Mouse (Mus musculus) CH12.LX (cell line): ENCODE results near the gene Hoxb1. TPM values are rescaled to one million over a fixed set of nuclear protein-coding genes. Genes with fewer than 3 reads are reported as not detected.

Experiments used
- DNase-seq: peaks from one replicate; pipeline ENCODE4 v3.0.0-alpha.2; 2013; ENCODE audit errors: extremely low read depth
- H3K27ac ChIP-seq: 2 replicates; pipeline ENCODE4 v1.5.1; 2012; ENCODE audit warnings: low read depth, mild to moderate bottlenecking, control low read depth, moderate library complexity; ENCODE audit not compliant: insufficient read depth
- H3K27me3 ChIP-seq: replicated peaks from 2 replicates; pipeline ENCODE3; 2012; ENCODE audit warnings: inconsistent platforms
- H3K36me3 ChIP-seq, 2 experiments: replicated peaks in 1 of 2; 2 replicates each; pipeline versions ENCODE3 to v1.6.1; 2012; ENCODE audit warnings: inconsistent platforms in 1 of 2, low read length in 1 of 2, mild to moderate bottlenecking in 1 of 2, mixed read lengths in 1 of 2, moderate library complexity in 1 of 2; ENCODE audit not compliant: control insufficient read depth in 1 of 2, insufficient read depth in 1 of 2
- H3K4me1 ChIP-seq, 2 experiments: 2 replicates each; pipeline ENCODE4 v1.6.1; 2012; ENCODE audit warnings: inconsistent platforms in 1 of 2, moderate library complexity in 1 of 2; ENCODE audit not compliant: insufficient read depth in 2 of 2, control insufficient read depth in 1 of 2
- H3K4me2 ChIP-seq: 2 replicates; pipeline ENCODE4 v1.6.1; 2012; ENCODE audit warnings: low read depth, mild to moderate bottlenecking, control low read depth; ENCODE audit not compliant: poor library complexity, insufficient read depth, severe bottlenecking
- H3K4me3 ChIP-seq, 3 experiments: fragments of 150-350 bp in 1 of 3; sonication (generic) in 1 of 3; replicated peaks in 1 of 3; 2 replicates each; pipeline versions ENCODE3 to v1.5.1; 2011 to 2012; ENCODE audit warnings: low read depth in 2 of 3, low read length in 2 of 3, mild to moderate bottlenecking in 2 of 3, moderate library complexity in 2 of 3, control low read depth in 1 of 3, improper control_type of control experiment in 1 of 3, inconsistent platforms in 1 of 3, mixed read lengths in 1 of 3; ENCODE audit not compliant: poor library complexity in 1 of 3
- H3K79me2 ChIP-seq: replicated peaks from 2 replicates; pipeline ENCODE4 v1.6.1; 2012; ENCODE audit warnings: mild to moderate bottlenecking, moderate library complexity; ENCODE audit not compliant: control insufficient read depth, poor library complexity, insufficient read depth, severe bottlenecking; ENCODE audit errors: extremely low read depth
- H3K9ac ChIP-seq: 2 replicates; pipeline ENCODE4 v1.6.1; 2012; ENCODE audit warnings: low read depth, mild to moderate bottlenecking, control low read depth, moderate library complexity; ENCODE audit not compliant: insufficient read depth
- H3K9me3 ChIP-seq: replicated peaks from 2 replicates; pipeline ENCODE3; 2012; ENCODE audit warnings: low read length, inconsistent platforms, mixed read lengths
- CHD2 ChIP-seq: IDR thresholded peaks from 2 replicates; pipeline ENCODE4 v1.6.1; 2011; ENCODE audit warnings: low read length, improper control_type of control experiment
- CTCF ChIP-seq, 2 experiments: IDR thresholded peaks in 1 of 2; conservative IDR thresholded peaks in 1 of 2; 2 replicates each; pipeline ENCODE4 v1.5.1; 2011 to 2012; ENCODE audit warnings: low read depth in 2 of 2, low read length in 2 of 2, improper control_type of control experiment in 1 of 2, inconsistent platforms in 1 of 2, mild to moderate bottlenecking in 1 of 2, moderate library complexity in 1 of 2
- E2F4 ChIP-seq: IDR thresholded peaks from 2 replicates; pipeline ENCODE4 v1.6.1; 2011; ENCODE audit warnings: low read depth, low read length, improper control_type of control experiment; ENCODE audit not compliant: insufficient replicate concordance
- ELF1 ChIP-seq: IDR thresholded peaks from 2 replicates; pipeline ENCODE4 v1.6.1; 2014; ENCODE audit warnings: low read depth, mild to moderate bottlenecking, inconsistent platforms, low read length, improper control_type of control experiment
- EP300 ChIP-seq: IDR thresholded peaks from 2 replicates; pipeline ENCODE4 v1.6.1; 2011; ENCODE audit warnings: low read length, improper control_type of control experiment
- ETS1 ChIP-seq: conservative IDR thresholded peaks from 2 replicates; pipeline ENCODE4 v1.6.1; 2012; ENCODE audit warnings: low read depth, mild to moderate bottlenecking, inconsistent platforms, low read length, improper control_type of control experiment, moderate library complexity
- IRF4 ChIP-seq: IDR thresholded peaks from 2 replicates; pipeline ENCODE4 v1.6.1; 2014; ENCODE audit warnings: low read depth, mild to moderate bottlenecking, inconsistent platforms, low read length, improper control_type of control experiment
- NRF1 ChIP-seq: IDR thresholded peaks from 2 replicates; pipeline ENCODE4 v1.6.1; 2014; ENCODE audit warnings: low read depth, mild to moderate bottlenecking, inconsistent platforms, low read length, improper control_type of control experiment, moderate library complexity
- TBP ChIP-seq: conservative IDR thresholded peaks from 2 replicates; pipeline ENCODE4 v1.6.1; 2011; ENCODE audit warnings: low read depth, low read length, improper control_type of control experiment
- TCF12 ChIP-seq: IDR thresholded peaks from 2 replicates; pipeline ENCODE4 v1.6.1; 2014; ENCODE audit warnings: low read depth, mild to moderate bottlenecking, inconsistent platforms, low read length, improper control_type of control experiment
- USF1 ChIP-seq: IDR thresholded peaks from 2 replicates; pipeline ENCODE4 v1.6.1; 2014; ENCODE audit warnings: low read depth, mild to moderate bottlenecking, inconsistent platforms, low read length, improper control_type of control experiment
- USF2 ChIP-seq: conservative IDR thresholded peaks from 2 replicates; pipeline ENCODE4 v1.6.1; 2011; ENCODE audit warnings: low read depth, low read length, improper control_type of control experiment
- ZNF384 ChIP-seq: IDR thresholded peaks from 2 replicates; pipeline ENCODE4 v1.6.1; 2012; ENCODE audit warnings: low read depth, low read length, improper control_type of control experiment, inconsistent platforms
- dilution Hi-C: fragments of 300-500 bp; cut with MboI; formaldehyde crosslinking; loops from 2 replicates; pipeline ENCODE4 v1.14.3; 2020; ENCODE audit warnings: low sequenced_read_pairs; ENCODE audit not compliant: extremely low pct_unique_long_range_greater_than_20kb, extremely low pct_ligation_motif_present
- in situ Hi-C: fragments of 300-500 bp; cut with MboI; formaldehyde crosslinking; loops from 3 replicates; pipeline ENCODE4 v1.14.3; 2019; ENCODE audit warnings: low sequenced_read_pairs, low pct_ligation_motif_present, low pct_unique_long_range_greater_than_20kb, mixed read lengths
- polyA plus RNA-seq: library from polyadenylated mRNA; unstranded; fragments of >175 nt; gene quantifications from 2 replicates; pipeline ENCODE4 v1.2.1, GENCODE M21; 2012; ENCODE audit warnings: low read depth; ENCODE audit not compliant: insufficient read length
- total RNA-seq, 2 experiments: library from RNA; depleted of rRNA; stranded (reverse); fragments of 300-350 nt in 1 of 2; fragments of >200 nt in 1 of 2; gene quantifications; 2 replicates each; pipeline ENCODE4 v1.2.3; 2012 to 2014

Gene Hoxb1
- total and polyA plus RNA-seq, 3 experiments: not detected

- H3K4me2 ChIP-seq: no peak overlapping the region
- dilution Hi-C loops (no loop called here), in situ Hi-C loops (no loop called here)
- no peak overlapping the region for H3K4me3 ChIP-seq
- no peak for DNase-seq
- TF ChIP-seq CHD2 (no peak), ELF1 (no peak), IRF4 (no peak), EP300 (no peak), NRF1 (no peak), USF2 (no peak), ETS1 (no peak), CTCF (conservative IDR thresholded peaks at IDR 0.05 in 1 of 2, IDR thresholded peaks at IDR 0.05 in 1 of 2; ENCODE audit: low read depth in 2 of 2, low read length in 2 of 2) (no peak)
- H3K27ac ChIP-seq: no peak overlapping the region
- peaks cover 0 to 13% of the 10 kb centered on the region in 2 experiments; a peak in 2 of 4 replicates for H3K4me1 ChIP-seq
- peaks cover 91% of the 10 kb centered on the region for H3K27me3 ChIP-seq
- no peak overlapping the region for H3K9ac ChIP-seq
- no peaks in the 10 kb centered on the region for H3K36me3 ChIP-seq
- H3K79me2 ChIP-seq: no peaks in the 10 kb centered on the region
- H3K9me3 ChIP-seq: peaks cover 9% of the 10 kb centered on the region
Observed at GRCm38 (mm10) chr11:96408234-96409010, 42.9 kb downstream of the Hoxb1 start.

- dilution Hi-C loops (no loop called here), in situ Hi-C loops (no loop called here)
- Histone ChIP-seq H3K27ac (no peak overlapping the region), H3K4me3 (no peak overlapping the region), H3K9ac (no peak overlapping the region), H3K4me2 (no peak overlapping the region), H3K4me1 (peaks cover 0 to 6% of the 10 kb centered on the region in 2 experiments; a peak in 2 of 4 replicates), H3K36me3 (no peaks in the 10 kb centered on the region), H3K27me3 (peaks cover 92% of the 10 kb centered on the region), H3K9me3 (peaks cover 13% of the 10 kb centered on the region), H3K79me2 (no peaks in the 10 kb centered on the region)
- TF ChIP-seq USF1: no peak
- TF ChIP-seq TCF12: no peak
- TF ChIP-seq E2F4: no peak
- no peak for TF ChIP-seq USF2
- TF ChIP-seq ETS1: no peak
- no peak for TF ChIP-seq TBP
- TF ChIP-seq ZNF384: no peak
- no peak for TF ChIP-seq CHD2
- no peak for TF ChIP-seq EP300
- no peak for DNase-seq
Observed at GRCm38 (mm10) chr11:96411019-96411418, 45.5 kb downstream of the Hoxb1 start.
